Mouse (Mus musculus): Measurements from ENCODE around the gene Pkp2.

GRCm38 (mm10) chr16:16256672-16257071, 43.6 kb downstream of the Pkp2 start:
- TF ChIP-seq CTCF (conservative IDR thresholded peaks at IDR 0.05; ENCODE audit: insufficient read depth, insufficient read length, low read depth, low read length), result no peak
- TF ChIP-seq POLR2A (IDR thresholded peaks at IDR 0.05; ENCODE audit: low read depth, low read length), result no peak

Measured in kidney, adult 2 months (tissue).